In the genomic region with DNA sequence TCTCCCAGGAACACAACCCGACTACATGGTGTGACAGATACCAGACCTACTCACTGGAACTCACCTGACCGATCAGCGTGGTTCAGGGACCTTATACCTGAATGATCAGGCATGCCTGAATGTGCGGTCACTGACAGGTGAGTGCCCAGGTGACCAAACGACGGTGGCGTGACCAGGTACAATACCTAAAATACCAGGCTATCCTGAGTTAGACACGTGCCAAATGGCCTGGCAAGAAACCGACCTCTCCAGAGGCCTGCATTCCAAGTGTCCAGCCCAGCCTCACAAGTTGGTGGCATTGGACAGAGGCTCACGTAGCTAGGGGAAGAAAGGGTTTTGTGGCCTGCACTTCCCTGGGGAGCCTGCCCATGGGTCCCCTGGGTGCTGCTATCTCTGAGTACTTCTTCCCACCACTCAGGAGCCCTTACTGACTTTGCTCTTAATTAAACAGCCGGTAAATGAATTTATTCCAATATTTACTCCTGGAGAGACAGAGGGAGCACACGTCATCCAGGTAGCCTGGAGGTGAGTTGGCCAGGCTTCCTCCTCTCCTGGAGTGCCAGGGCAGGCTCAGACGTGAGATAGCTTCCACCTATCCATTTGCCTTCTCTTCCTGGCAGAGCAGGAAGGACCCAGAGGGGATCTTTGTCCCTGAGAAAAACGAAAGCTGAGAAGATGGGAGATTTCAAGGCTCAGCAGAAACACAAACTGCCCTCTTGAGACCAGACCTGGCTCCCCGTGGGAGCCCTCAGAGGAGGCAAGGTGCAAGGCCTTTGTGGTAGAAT, we compare ENCODE assay signal across 14 mouse cellular contexts. TPM values are rescaled to one million over a fixed set of nuclear protein-coding genes. Genes with fewer than 3 reads are reported as not detected.
DNase-seq lines count a peak whose midpoint lies in the region; ATAC-seq and TF ChIP-seq lines count a peak whose summit lies in the region.
"Had no signal": no experiment of that assay in that cellular context is flagged by ENCODE, and none has a peak within 500 bp of the region (broad histone marks: within the 10 kb centered on the region; RNA-seq: fewer than 3 reads in every experiment).

No protein-coding gene starts in this region.

- no peak for TF ChIP-seq EP300 in lung, postnatal 0 days (IDR thresholded peaks at IDR 0.05)

- DNase-seq in 3T3-L1 (ENCODE audit: low read depth, low spot score), result peak; percentile 28
- peak; percentile 67 for DNase-seq in kidney, adult 9 months
- DNase-seq in lung, postnatal 0 days (ENCODE audit: low spot score), result peak; percentile 64
- DNase-seq in ovary, postnatal 36 days (ENCODE audit: low spot score), result no peak
- DNase-seq in left cerebral cortex, postnatal 25 days (ENCODE audit: low spot score in 2 of 2), result no peak
- no peak for DNase-seq in gastrocnemius, postnatal 36 days
- DNase-seq: gastrocnemius, postnatal 25 days; liver; right cerebral cortex, postnatal 14 days; thymus, postnatal 4 days had no signal

- no peaks in the 10 kb centered on the region for H3K9me3 ChIP-seq in lung, postnatal 0 days (ENCODE audit: low read length)
- H3K9me3 ChIP-seq: embryonic facial prominence, embryonic 10.5 days had no signal

- WGBS in lung, postnatal 0 days, result 53% methylated on average over 15 of the region's 15 CpGs

- H3K79me2 ChIP-seq in C2C12 (ENCODE audit: control insufficient read depth, insufficient read depth), result no peaks in the 10 kb centered on the region

- ATAC-seq in lung, postnatal 0 days, result peak; percentile 75
- ATAC-seq: hindbrain, embryonic 16.5 days had no signal

- no peaks in the 10 kb centered on the region for H3K36me3 ChIP-seq in C2C12 (ENCODE audit: control insufficient read depth, insufficient read depth)
- H3K36me3 ChIP-seq in lung, postnatal 0 days (ENCODE audit: insufficient read depth, low read length), result no peaks in the 10 kb centered on the region
- H3K36me3 ChIP-seq: embryonic facial prominence, embryonic 10.5 days had no signal

- peak overlapping the region; percentile 60 for H3K27ac ChIP-seq in lung, postnatal 0 days (ENCODE audit: low read length)

- H3K79me3 ChIP-seq in C2C12 (ENCODE audit: low read depth), result no peaks in the 10 kb centered on the region

- no peak overlapping the region for H3K9ac ChIP-seq in lung, postnatal 0 days (replicated peaks; ENCODE audit: low read depth)

- intact Hi-C loops in left cerebral cortex, postnatal 25 days (cut with DNase I), result no loop called here
- intact Hi-C loops in gastrocnemius, postnatal 36 days (cut with DNase I), result no loop called here

- no peaks in the 10 kb centered on the region for H3K4me1 ChIP-seq in lung, postnatal 0 days (ENCODE audit: insufficient read depth, low read depth, low read length)

- no peak overlapping the region for H3K4me3 ChIP-seq in C2C12 (ENCODE audit: insufficient read depth, poor library complexity, severe bottlenecking)
- no peak overlapping the region for H3K4me3 ChIP-seq in lung, postnatal 0 days (ENCODE audit: low read depth, low read length)
- H3K4me3 ChIP-seq: embryonic facial prominence, embryonic 10.5 days had no signal

- H3K27me3 ChIP-seq in C2C12 (ENCODE audit: control insufficient read depth, insufficient read depth, insufficient read length), result no peaks in the 10 kb centered on the region
- H3K27me3 ChIP-seq in lung, postnatal 0 days (replicated peaks; ENCODE audit: insufficient read depth, low read length), result no peaks in the 10 kb centered on the region

- TF ChIP-seq CTCF in C2C12 (IDR thresholded peaks at IDR 0.05; ENCODE audit: control insufficient read depth, insufficient read depth, insufficient read length), result no peak
- TF ChIP-seq CTCF in lung, postnatal 0 days (IDR thresholded peaks at IDR 0.05), result no peak

- no peak overlapping the region for H3K4me2 ChIP-seq in lung, postnatal 0 days (replicated peaks; ENCODE audit: low read depth, low read length)

- peak overlapping the region; percentile 5 for H3ac ChIP-seq in C2C12 (ENCODE audit: control insufficient read depth, insufficient read length, low read depth)

TF ChIP-seq in C2C12, 6 proteins besides CTCF, POLR2A, EP300 and RAD21:
- TF ChIP-seq MAX (IDR thresholded peaks at IDR 0.05), result peak; percentile 34
- no peak for TF ChIP-seq MYOG (IDR thresholded peaks at IDR 0.05; ENCODE audit: control insufficient read depth, extremely low read depth, insufficient read length)

RNA-seq across cellular contexts. Expression of gene Cdk18, which starts 11.5 kb away (rescaled TPM):
- polyA plus RNA-seq in C2C12 (2012; fragmentation: generic; extraction: Trizol), result 40.2 TPM
- polyA plus RNA-seq in lung, postnatal 0 days (2015; fragmentation: Nextera tagmentation; extraction: Ambion mirVana), result 6.5 and 6.9 TPM in 2 replicates
- 10 to 100 TPM; 26.9 to 28.7 TPM for total RNA-seq in left cerebral cortex, postnatal 25 days (2021)
- total RNA-seq in gastrocnemius, postnatal 36 days (2021), result 1 to 10 TPM; 2.5 to 4.2 TPM

RNA-seq across cellular contexts. Expression of gene Lemd1, which starts 40.2 kb away (rescaled TPM):
- polyA plus RNA-seq in C2C12 (2012; fragmentation: generic; extraction: Trizol), result 0.14 TPM
- 0.79 TPM in 1 of 2 replicates, not detected in the other for polyA plus RNA-seq in lung, postnatal 0 days (2015; fragmentation: Nextera tagmentation; extraction: Ambion mirVana)
- 1 to 10 TPM; 4.2 to 7.3 TPM for total RNA-seq in left cerebral cortex, postnatal 25 days (2021)
- total RNA-seq in gastrocnemius, postnatal 36 days (2021), result not detected
- total RNA-seq: gastrocnemius, postnatal 25 days; heart, postnatal 25 days had no signal

RNA-seq across cellular contexts. Expression of gene AC124108.1, which starts 40.2 kb away (rescaled TPM):
- 0.01 TPM for polyA plus RNA-seq in C2C12 (2012; fragmentation: generic; extraction: Trizol)
- polyA plus RNA-seq in lung, postnatal 0 days (2015; fragmentation: Nextera tagmentation; extraction: Ambion mirVana), result not detected in 2 replicates
- 1 to 10 TPM; 4.7 to 5.8 TPM for total RNA-seq in left cerebral cortex, postnatal 25 days (2021)
- total RNA-seq in gastrocnemius, postnatal 36 days (2021), result not detected
- total RNA-seq: gastrocnemius, postnatal 25 days; heart, postnatal 25 days had no signal

Comparison
In these comparisons a context has a peak if more than half of its experiments do, and no peak if none do; other contexts are left out.
1. DNase-seq: peak in 3T3-L1 (single experiment), kidney, adult 9 months (single experiment) and lung, postnatal 0 days (single experiment); none in ovary, postnatal 36 days (single experiment), left cerebral cortex, postnatal 25 days (0 of 2) and gastrocnemius, postnatal 36 days (0 of 2).
2. RNA of gene Cdk18, which starts 11.5 kb away (total RNA-seq): 26.9 to 28.7 TPM in left cerebral cortex, postnatal 25 days; 2.5 to 4.2 TPM in gastrocnemius, postnatal 36 days; every median in the first group is over 4 times any median in the second.
3. RNA of gene Lemd1, which starts 40.2 kb away (total RNA-seq): 4.2 to 7.3 TPM in left cerebral cortex, postnatal 25 days; not detected in gastrocnemius, postnatal 36 days; every median in the first group is over 4 times any median in the second.
4. RNA of gene AC124108.1, which starts 40.2 kb away (total RNA-seq): 4.7 to 5.8 TPM in left cerebral cortex, postnatal 25 days; not detected in gastrocnemius, postnatal 36 days; every median in the first group is over 4 times any median in the second.